In the genomic region with DNA sequence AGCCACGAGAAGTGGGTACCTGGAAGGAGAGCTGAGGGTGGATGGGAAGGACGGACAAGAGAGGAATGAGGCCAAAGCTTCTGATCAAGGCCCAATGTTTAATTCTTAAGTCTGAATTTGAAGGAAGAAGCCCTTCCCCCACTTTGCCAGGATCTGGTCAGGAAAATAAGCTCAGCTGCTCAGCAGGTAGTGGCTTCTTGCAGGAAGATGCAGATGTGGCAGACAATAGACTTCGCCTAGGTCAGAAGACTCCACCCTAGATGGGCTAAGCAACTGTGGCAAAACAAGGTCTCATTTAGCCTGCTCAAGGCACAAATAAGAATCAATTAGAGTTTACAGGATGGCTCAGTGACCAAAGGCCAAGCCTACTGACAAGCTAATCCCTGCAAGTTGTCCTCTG, we compare ENCODE assay signal across 20 mouse cellular contexts.
DNase-seq lines count a peak whose midpoint lies in the region; TF ChIP-seq lines count a peak whose summit lies in the region.
"Had no signal": no experiment of that assay in that cellular context is flagged by ENCODE, and none has a peak within 500 bp of the region (broad histone marks: within the 10 kb centered on the region; RNA-seq: fewer than 3 reads in every experiment).

No protein-coding gene starts in this region.

- no peak for DNase-seq in testis, postnatal 10 days (ENCODE audit: low spot score)
- peak; percentile 96 for DNase-seq in R1 (ENCODE audit: low read depth, low spot score)
- DNase-seq in hindbrain, embryonic 10.5 days (ENCODE audit: low spot score) = no peak
- no peak for DNase-seq in embryo, embryonic 11 days
- DNase-seq: adrenal gland, adult 8-10 months; adrenal gland, postnatal 14 days; adrenal gland, postnatal 36 days; B cell, adult 2 months; cerebellum, adult 11-12 months; cerebellum, adult 2 months; cerebellum, adult 9-10 months; cerebellum, postnatal 10 days; cerebellum, postnatal 25 days had no signal

- no peaks in the 10 kb centered on the region for H3K27me3 ChIP-seq in testis, adult 2 months (ENCODE audit: control insufficient read depth, insufficient read depth, low read length)
- no peaks in the 10 kb centered on the region for H3K27me3 ChIP-seq in hindbrain, embryonic 10.5 days (ENCODE audit: insufficient read depth, poor library complexity, severe bottlenecking)
- H3K27me3 ChIP-seq: embryonic facial prominence, embryonic 13.5 days; embryonic facial prominence, embryonic 15.5 days; forebrain, embryonic 12.5 days had no signal

- peak overlapping the region; percentile 32 for H3K4me3 ChIP-seq in testis, adult 2 months (ENCODE audit: control insufficient read depth, low read depth, low read length)
- H3K4me3 ChIP-seq in hindbrain, embryonic 10.5 days = no peak overlapping the region
- H3K4me3 ChIP-seq: embryonic facial prominence, embryonic 13.5 days; embryonic facial prominence, embryonic 15.5 days; erythroblast, embryonic 14.5 days; forebrain, embryonic 10.5 days; forebrain, embryonic 12.5 days had no signal

- H3K27ac ChIP-seq in testis, adult 2 months (ENCODE audit: control insufficient read depth, insufficient read depth, low read depth, low read length) = no peak overlapping the region
- no peak overlapping the region for H3K27ac ChIP-seq in hindbrain, embryonic 10.5 days
- H3K27ac ChIP-seq: embryonic facial prominence, embryonic 13.5 days; embryonic facial prominence, embryonic 15.5 days; forebrain, embryonic 10.5 days; forebrain, embryonic 12.5 days had no signal

- H3K4me1 ChIP-seq in testis, adult 2 months (ENCODE audit: control insufficient read depth, insufficient read depth, low read length) = no peaks in the 10 kb centered on the region
- H3K4me1 ChIP-seq in hindbrain, embryonic 10.5 days (replicated peaks) = no peaks in the 10 kb centered on the region
- H3K4me1 ChIP-seq: embryonic facial prominence, embryonic 13.5 days; embryonic facial prominence, embryonic 15.5 days; forebrain, embryonic 10.5 days; forebrain, embryonic 12.5 days had no signal

- TF ChIP-seq POLR2A in testis, adult 2 months (IDR thresholded peaks at IDR 0.05; ENCODE audit: control insufficient read depth, low read depth, low read length) = no peak

- TF ChIP-seq CTCF in testis, adult 2 months (IDR thresholded peaks at IDR 0.05; ENCODE audit: control insufficient read depth, insufficient read depth, insufficient replicate concordance, low read depth, low read length) = no peak

- no peaks in the 10 kb centered on the region for H3K36me3 ChIP-seq in testis, adult 2 months (ENCODE audit: control insufficient read depth, insufficient read depth, low read length)
- H3K36me3 ChIP-seq in hindbrain, embryonic 10.5 days = no peaks in the 10 kb centered on the region
- H3K36me3 ChIP-seq: embryonic facial prominence, embryonic 13.5 days; embryonic facial prominence, embryonic 15.5 days; forebrain, embryonic 10.5 days; forebrain, embryonic 12.5 days; G1E had no signal

- H3K9me3 ChIP-seq in hindbrain, embryonic 10.5 days = no peaks in the 10 kb centered on the region
- H3K9me3 ChIP-seq: embryonic facial prominence, embryonic 13.5 days; embryonic facial prominence, embryonic 15.5 days; forebrain, embryonic 10.5 days; forebrain, embryonic 12.5 days; G1E had no signal

- WGBS in hindbrain, embryonic 10.5 days = 73% methylated on average over 3 of the region's 3 CpGs
